Mouse (Mus musculus) cerebellum, adult 9-11 months (tissue): ENCODE results near the gene Slc27a3.

Experiments
- DNase-seq: peaks from one replicate; pipeline ENCODE4 v3.0.0; 2022

Gene Slc27a3

DNA sequence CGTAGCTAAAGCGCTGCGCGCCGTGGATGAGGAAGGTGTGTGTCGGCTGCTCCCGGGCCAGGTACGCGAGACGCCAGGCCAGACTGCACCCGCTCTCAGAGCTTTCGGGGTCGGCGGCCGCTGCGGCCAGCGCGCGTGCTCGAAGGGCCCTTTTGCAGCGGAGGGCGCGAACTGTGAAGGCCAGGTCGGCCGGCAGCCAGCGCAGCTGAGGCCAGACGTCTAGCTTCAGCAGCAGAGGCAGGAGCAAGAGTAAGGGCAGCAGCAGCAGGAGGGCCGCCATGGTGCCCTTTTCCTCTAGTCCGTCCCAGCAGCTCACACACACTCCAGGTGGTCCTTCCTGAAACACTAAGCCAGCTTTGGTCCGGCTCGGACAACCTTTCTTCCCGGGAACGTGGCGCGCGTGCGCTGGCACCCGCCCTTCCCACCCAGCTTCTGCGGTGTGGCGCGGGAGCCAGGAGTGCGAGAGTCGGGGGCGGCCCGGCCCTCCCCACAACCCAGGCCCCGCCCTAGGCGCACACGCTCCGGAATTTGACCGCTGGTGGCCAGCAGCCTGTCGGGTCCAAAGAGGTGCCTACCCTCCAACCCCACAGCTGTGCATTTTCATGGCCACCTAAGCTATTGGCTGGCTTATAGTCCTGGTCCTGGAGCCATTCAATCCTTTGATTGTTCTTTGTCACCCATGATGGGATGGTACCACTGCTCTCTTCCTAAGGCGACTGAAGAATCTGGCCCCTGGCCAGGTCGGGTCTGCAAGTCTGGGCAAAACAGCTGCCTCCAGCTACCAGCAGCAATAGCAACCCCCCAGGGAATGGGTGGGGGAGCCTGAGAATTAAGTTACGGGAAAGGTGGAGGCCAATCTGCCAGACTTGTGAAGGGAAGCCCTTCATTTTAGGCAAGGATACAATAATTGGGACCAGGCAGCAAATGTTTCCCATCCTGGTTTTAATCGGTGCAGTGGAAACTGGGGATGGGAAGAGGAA is at the start of gene Slc27a3:
TSS of gene Slc27a3 (minus strand) at position 428 of the 980 bp plus-strand sequence.
- DNase-seq, result peak; percentile 42

DNA sequence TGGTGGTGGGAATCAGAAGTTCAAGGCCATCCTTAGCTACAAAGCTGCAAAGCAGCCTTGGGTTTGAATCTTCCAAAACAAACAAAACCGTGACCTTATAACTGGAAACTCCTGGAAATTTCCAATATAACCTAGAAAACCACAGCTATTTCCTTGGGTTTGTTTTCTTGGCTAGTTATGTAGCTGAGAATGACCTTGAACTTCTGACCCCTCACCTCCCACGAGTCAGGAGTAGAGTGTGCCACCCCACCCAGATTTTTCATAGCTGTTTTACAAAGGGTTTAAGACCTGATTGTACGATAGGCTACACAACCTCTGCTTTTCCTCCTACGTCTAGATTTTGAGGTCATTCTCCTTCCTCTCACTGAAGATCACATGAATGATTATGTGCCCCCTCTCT is 47.4 kb upstream of the Slc27a3 start:
- no peak for DNase-seq

DNA sequence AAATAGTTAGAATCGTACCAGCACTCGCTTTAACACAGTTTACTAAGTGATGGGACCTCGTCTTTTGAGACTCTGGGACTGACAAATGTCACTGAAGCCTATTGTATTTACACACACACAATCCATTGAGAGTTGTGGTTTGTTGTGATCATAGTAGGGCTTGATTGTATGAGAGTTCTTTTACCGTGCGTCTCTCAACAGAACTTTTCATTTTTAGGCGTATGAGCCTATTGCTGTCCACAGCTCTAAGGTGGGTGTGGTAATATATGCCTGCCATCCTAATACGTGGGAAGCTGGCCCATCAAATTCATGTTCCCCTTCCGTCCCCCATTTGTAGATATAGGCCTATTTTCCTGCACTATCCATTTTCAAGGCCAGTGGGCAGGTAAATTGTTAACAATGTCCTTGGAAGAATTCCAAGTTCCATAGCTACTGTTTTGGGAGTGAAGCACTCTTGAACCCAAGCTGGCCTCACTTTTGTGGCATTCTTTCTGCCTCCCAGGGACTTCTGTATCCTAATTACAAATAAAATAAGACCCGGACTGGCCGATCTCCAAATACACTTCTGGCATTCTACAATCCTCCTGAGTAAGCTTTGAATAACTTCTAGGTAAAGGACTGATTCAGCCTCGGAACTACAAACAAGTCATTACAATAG is 44.5 kb upstream of the Slc27a3 start:
- DNase-seq, result peak; percentile 56

DNA sequence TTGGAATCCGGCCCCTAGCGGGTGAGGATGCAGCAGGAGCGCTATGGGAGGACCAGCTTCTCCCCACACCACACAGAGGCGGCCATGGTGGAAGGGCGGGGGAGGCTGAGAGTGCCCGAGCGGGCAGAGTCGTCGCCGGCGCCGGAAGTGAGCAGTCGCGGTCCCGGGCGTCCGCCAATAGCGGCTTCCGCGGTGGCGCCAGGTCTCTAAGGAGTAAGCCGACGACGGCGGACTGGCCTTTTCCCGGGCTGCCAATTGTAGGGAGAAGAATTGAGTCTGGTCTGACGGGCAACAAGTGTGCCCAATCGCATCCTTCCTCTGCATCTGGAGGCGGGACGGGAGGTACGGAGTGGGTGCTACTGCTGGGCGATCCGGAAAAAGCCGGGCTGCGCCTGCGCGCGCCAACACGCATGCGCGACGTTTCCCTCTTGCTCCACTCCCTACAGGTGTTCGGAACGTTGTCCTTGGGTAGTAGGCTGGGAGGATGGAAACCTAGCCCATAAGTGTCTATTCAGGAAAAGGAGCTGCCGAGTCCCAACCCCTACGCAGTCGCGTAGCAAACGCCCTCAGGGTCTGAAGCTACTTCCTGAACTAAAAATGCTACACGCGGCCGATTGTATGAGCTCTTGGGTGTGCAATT is 43.8 kb upstream of the Slc27a3 start, which contains the start of gene Ints3:
TSS of gene Ints3 (minus strand) at position 242 of the 640 bp plus-strand sequence.
- DNase-seq, result peak; percentile 100

DNA sequence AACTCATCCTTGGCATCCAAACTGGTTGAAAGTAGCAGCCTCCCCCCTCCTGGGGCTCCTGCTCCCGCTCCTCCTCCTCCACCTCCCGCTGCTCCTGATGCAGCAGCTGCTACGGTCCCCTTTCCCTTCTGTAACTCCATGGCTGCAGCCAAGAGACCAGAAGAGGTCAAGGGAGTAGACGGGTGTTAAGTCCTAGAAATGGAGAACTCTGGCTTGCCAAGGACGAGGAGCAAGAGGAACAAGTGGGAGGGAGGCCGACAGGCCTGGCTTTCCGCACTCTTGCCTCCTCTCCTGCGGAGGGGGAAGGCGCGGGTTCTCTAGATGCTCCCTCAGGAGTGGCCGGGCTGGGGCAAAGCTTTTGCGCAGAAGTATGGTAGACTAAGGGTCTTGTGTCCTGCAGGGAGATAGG is 43.1 kb upstream of the Slc27a3 start:
- DNase-seq, result peak; percentile 78

DNA sequence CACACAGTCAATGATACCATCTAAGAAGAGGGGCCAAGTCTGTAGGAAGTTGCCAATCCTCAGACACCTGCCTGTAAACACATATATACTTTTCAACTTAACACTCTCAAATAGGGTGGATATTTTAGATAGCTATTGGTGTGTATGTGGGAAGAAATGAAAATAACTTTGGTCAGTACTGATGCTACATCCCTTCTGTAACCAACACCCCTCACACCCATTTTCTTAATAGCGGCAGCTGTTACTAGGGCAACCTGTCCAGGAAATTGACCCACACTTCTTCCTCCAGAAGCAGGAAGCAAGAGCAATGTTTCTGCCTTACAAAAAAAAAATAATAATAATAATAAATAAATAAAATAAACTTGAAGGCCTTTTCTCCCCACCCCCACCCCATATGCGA is 42.6 kb upstream of the Slc27a3 start:
- DNase-seq, result peak; percentile 18

DNA sequence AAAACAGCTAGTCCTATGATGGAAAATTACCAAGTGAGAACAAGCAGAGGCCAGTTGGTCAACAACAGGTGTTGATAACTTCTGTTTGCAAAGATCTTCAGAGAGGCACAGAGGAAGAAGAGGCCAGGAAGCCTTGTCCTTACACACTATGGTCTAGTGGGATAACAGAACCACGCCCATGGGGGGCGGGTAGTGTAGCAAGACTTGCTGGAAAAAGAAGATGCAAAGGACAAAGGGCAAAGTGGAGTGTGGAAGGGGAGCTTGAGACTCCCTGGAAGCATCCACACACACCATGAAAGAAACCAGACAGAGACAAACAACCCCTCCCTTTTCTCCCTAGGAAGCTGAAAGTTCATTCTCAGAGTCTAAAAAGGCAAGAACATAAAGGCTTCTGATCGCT is 39.8 kb upstream of the Slc27a3 start:
- no peak for DNase-seq

DNA sequence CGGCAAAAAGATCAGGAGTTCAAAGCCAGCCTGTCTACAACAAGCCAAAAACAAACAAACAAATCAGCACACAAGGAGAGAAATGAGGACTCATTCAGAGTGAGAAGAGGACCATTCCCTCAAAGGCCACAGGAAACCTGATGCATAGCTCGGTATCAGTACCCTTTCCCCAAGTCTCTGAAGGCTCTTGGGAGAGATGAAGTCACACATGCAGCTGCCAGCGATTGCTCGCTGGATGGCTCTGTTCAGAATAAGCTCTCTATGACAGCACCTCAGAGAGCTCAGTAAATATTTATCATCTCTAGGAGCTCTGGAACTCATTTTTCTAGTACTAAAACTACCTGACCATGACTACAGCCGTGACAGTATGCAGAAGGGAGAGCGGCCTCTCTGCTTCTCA is 38.4 kb upstream of the Slc27a3 start:
- DNase-seq, result no peak

DNA sequence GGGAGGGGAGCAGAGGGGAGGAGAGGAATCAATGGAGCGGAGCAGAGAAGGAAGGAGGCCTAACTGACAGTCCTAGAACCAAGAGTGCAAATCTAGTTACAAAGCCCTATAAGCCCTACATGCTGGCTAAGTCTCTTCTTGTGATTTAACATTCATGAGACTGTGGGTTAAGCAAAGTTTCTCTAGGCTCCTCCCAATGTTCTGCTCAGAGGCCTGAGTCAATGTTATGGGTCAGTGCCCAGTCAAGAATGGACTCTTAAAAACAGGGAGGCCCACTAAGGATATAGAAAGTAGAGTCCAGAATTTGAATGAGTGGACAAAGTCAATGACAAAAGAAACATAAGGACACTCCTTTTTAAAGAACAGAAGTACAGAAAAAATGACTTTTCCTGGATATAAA is 37.8 kb upstream of the Slc27a3 start:
- DNase-seq, result no peak

DNA sequence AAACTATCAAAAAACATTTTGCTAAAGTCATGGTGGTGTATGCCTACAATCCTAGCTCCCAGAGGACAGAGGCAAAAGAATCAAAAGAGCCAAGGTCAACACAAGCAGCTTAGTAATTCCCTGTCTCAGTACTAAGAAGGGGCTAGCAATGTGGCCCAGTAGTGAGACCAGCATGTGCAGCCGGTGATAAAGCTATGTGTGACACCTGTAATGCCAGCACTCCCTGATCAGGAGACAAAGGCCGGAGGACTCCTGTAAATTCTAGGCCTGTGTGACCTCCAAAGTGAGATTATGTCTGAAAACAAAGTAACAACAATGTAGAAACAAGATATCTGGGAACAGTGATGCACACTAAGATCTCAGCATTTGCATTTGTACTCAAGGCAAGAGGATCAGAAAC is 35.8 kb upstream of the Slc27a3 start:
- no peak for DNase-seq

DNA sequence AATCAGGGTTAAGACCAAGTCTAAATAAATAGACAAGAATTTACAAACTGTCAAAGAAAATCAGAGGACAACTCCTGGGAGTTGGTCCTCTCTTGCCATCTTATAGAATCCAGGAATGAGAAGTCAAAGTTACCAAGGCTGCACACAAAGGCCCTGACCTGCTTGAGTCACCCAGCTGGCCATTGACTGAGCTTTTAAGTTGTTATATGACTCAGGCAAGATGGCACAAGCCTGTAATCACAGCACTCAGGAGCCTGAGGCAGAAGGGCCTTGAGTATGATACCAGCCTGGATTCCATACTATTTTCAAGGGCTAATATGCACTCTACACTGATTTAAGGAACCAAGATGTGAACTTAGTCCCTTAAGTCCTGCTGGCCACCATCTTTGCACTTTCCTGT is 33.8 kb upstream of the Slc27a3 start:
- no peak for DNase-seq

DNA sequence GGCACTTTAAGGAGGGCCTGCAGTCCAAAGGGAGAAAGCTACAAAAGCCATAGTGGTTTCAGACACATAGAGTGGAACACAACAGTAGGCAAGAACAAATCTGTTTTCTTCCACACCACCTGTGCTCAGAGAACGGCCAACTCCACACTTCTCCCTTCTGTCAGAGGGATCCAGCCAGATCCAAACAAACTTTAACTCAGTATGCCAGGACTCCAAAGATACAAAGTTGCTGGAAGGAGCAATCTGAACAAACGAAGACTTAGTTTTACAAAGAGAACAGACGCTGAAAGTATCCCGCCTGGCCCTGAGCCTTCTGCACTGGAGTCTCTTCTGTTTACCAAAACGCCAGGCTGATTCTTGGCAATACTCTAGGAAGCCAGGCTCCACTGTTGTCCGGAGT is 31.0 kb upstream of the Slc27a3 start:
- DNase-seq, result no peak

DNA sequence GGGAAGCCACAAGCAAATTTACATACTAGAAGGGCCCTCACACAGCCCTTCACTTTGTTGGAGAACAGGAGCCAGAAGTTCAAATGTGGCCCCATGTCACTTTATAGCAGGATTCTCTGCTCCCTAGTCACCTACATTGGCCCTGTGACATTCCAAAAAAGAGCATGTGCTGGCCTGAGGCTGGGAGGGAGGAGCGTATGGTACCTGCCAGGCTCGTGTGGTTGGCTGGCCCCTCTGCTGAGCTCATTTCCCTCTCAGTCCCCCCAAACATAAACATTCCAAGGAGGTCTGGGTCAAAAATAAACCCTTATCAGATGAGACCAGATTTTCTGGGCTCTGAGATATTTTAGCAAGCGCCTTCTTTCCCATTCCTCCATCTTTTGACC is 23.3 kb upstream of the Slc27a3 start:
- no peak for DNase-seq

DNA sequence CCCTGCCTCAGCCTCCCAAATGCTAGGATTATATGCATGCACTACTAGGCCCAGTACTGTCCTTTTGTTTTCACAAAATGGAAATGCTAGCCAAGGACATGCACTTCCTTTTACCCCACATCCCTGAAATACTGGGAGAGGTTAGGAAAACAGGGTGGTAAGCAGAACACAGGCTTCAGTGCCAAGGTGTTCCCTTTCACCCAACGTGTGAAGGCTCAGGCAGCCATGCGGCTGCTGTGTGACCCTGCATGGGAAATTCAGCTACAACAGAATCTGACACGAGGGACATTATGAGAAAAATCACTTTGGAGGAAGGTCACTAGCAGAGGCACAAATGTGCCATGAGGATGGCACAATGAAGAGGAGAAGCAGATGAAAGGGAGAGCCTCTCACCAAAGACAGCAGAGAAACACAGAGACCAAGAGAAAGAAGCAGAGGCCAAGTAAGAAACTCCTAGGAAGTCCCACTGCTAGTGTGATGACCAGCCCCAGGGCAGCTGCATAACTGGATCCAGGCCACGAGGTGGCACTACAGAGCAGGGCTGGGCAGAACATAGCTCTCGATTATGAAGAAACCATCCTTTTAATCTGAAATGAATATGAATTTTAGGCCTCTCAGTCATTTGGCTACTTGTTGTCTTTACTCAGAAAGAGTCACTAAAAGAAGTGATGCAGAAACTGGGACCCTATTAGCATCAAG is 22.7 kb upstream of the Slc27a3 start:
- DNase-seq, result peak; percentile 54

DNA sequence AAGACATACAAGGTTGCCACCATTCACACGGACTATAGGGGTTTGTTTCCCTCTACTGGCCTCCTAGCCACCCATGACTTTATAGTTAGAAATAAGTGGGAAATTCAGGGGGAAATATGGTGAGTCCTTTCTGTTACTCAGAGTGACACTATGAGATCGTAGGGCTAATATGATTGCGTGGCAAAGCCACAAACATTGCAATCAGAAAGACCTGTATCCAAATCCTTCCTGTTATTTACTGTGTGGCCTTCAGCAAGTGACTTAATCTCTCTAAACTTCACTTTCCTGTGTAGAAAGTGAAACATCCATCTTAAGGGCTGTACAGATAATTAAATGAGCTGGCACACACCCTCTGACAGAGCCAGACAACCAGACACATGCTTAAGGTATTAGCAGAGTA is 19.0 kb upstream of the Slc27a3 start:
- no peak for DNase-seq

DNA sequence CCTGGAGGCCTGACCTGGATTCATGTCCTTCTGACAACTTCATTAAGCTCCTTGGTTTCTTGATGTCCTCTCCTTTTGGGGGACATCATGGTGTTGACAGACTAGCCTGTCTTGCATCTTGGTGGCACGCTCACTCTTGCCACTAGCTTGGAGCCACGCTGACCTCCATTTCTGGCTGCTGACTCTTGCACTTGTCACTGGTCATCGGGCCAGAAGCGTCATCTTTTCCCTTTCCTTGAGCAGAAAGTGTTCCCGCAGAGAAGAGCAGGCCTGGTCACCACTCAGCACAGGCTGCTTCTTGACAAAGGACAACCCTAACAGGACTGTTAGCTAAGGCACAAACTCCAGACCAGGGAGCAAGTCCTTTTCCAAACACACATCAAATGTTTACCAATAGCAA is 16.7 kb upstream of the Slc27a3 start:
- DNase-seq, result no peak

DNA sequence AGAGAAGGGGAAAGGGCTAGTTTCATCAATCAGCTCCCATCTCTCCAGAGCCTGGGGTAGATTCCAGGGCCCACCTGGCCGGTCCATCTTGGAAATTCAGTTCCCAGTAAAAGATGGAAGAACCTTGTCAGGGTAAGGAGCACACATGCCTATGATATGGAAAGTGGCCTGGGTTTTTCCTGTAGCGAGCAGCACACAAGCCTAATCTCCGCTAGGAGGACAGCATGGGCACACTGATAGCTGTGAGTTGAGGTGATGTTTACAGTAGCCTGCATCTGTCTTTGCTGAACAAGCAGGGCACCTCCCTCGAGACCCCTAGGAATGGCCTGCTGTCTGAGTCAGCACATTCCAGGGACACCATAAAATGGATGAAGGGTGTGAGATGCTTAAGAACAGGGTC is 14.9 kb upstream of the Slc27a3 start:
- no peak for DNase-seq

DNA sequence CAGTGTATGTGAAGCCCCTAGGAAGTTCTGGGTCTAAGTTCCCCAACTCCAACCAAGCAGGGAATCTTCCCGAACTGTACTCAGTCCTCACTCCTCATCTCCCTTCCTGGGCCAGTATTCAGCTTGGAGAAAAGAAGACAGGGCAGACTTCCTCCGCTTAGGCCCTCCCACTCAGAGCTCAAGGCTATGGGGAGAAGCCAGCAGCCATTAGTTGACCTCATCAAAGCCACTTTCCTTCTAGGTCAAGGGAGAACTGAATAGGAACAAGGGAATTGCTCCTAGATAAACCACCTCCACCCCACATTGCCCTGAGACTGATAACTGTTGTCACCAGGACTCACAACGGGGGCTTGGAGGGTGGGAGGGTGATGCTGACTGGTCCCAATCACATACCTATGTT is 14.4 kb upstream of the Slc27a3 start:
- DNase-seq, result no peak

DNA sequence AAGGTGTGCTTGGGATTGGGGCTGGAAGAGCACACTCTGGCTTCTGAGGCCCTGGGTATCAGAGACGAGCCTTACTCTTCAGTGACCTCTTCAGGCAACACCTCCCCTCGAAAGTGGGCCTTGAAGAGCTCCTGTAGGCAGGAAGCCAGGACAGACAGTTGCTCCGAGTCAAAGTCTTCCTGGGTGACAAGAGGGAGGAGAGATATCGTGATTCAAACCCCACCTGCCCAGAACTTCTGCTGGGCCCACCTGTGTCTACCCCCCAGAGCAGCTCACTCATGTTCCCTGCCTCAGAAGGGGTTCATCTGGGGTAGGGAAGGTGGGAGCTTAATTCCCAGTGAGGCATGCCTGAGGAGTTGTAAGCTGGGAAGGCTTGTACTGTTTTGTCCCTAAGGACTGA is 11.3 kb upstream of the Slc27a3 start:
- no peak for DNase-seq

DNA sequence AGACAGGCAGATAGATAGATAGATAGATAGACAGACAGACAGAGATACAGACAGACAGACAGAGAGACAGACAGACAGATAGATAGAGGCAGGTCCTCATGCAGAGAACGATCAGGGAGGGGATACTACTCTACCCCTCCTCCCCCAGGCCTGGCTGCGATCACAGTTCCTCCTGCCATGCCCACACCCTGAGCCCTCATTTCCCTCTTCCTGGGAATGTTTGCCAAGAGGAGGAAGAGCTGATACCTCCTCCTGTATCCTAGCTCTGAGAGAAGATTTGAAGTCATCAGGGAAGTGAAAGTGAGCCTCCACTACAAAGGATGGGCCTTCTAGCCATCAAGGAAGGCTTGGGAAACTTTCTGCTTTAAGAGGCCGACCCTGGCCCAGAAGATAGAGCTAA is 5.9 kb upstream of the Slc27a3 start:
- DNase-seq, result no peak

DNA sequence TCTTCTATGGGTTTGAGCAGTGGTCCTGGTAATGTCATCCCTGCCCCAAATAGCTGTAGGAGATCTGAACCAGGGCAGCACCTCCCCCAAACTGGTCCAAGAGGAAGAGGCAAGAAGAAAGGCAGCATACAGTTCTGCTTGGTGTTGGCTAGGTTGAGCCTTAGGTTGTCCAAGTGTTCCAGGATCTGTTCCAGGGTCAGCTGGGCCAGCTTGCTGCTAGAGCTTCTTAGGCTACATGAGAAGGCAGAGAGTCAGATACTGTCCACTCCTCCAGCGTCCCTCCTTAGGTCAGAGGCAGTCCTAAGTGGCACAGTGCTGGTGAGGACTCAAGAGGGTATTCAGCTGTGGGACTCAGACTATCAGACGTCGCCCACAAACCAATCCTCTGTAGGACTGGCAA is 2.9 kb upstream of the Slc27a3 start:
- no peak for DNase-seq

DNA sequence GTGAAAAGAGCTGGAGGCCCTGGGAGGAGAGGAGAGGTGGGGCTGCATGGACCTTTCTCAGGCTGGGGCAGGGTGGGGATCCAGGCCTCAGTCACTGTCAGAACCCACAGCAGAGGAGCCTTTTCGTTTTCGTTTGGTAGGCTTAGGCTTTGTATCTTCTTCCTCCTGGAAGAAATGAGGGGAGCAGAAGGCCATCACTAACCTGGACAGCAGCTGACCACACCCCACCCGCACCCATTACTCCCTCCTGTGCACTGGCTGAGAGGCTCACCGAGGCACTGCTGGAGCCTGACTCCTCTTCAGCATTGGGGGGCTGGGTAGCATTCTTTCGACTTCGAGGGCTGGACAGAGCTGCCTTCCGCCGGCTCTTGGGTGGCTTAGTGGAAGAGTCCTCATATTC is 2.2 kb upstream of the Slc27a3 start:
- no peak for DNase-seq

DNA sequence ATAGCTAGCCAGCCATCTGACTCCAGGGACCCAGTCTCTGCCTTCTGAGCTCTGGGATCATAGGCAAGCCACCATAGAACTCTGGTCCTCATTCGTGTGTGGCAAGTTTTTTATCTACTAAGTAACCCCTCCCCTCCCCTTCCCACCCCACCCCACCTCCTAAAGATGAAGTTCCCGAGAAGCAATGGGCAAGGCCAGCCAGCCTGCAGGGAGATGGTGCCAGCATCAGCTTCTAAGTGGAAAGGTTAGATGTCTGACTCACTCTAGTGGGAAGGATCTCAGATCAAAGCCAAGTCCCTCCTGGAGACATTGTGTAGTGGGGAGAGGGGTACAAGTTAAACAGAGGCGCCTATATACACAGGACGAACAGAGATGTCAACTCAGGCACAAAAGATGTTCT is 1.3 kb upstream of the Slc27a3 start:
- DNase-seq, result no peak
